Mouse (Mus musculus) G1E (cell line): Measurements from ENCODE around the gene Mok. TPM values are rescaled to one million over a fixed set of nuclear protein-coding genes. Genes with fewer than 3 reads are reported as not detected.

Source experiments
- ATAC-seq: 2 replicates; pipeline ENCODE4 v1.8.0; 2016; ENCODE audit warnings: mild to moderate bottlenecking; ENCODE audit not compliant: insufficient number of reproducible peaks, poor library complexity, low FRiP score, severe bottlenecking; ENCODE audit errors: extremely low read depth
- DNase-seq: peaks from one replicate; pipeline ENCODE4 v3.0.0; 2012; ENCODE audit warnings: low spot score
- H3K27me3 ChIP-seq: 2 replicates; pipeline ENCODE4 v1.6.1; 2012; ENCODE audit warnings: mild to moderate bottlenecking, low read length, inconsistent platforms; ENCODE audit not compliant: insufficient read depth
- H3K36me3 ChIP-seq: replicated peaks from 2 replicates; pipeline ENCODE3; 2012; ENCODE audit warnings: mild to moderate bottlenecking, inconsistent platforms
- H3K4me1 ChIP-seq: 2 replicates; pipeline ENCODE4 v1.6.1; 2012; ENCODE audit warnings: low read depth, low read length, inconsistent platforms, mixed read lengths; ENCODE audit not compliant: insufficient read depth
- H3K4me3 ChIP-seq: 2 replicates; pipeline ENCODE4 v1.5.1; 2012; ENCODE audit warnings: low read depth, mild to moderate bottlenecking, inconsistent platforms, low read length, moderate library complexity, mixed read lengths
- H3K9me3 ChIP-seq: replicated peaks from 2 replicates; pipeline ENCODE4 v1.6.1; 2012; ENCODE audit warnings: inconsistent platforms
- CTCF ChIP-seq: IDR thresholded peaks from 2 replicates; pipeline ENCODE4 v1.5.1; 2012; ENCODE audit warnings: low read depth, low read length, inconsistent platforms, mixed read lengths
- GATA1 ChIP-seq: IDR thresholded peaks from 2 replicates; pipeline ENCODE4 v1.6.1; 2012; ENCODE audit warnings: borderline replicate concordance, low read length, inconsistent platforms, mixed read lengths
- GATA2 ChIP-seq: IDR thresholded peaks from 2 replicates; pipeline ENCODE4 v1.6.1; 2012; ENCODE audit warnings: low read depth, low read length, inconsistent platforms, borderline replicate concordance
- POLR2AphosphoS5 ChIP-seq: IDR thresholded peaks from 2 replicates; pipeline ENCODE4 v1.6.1; 2012; ENCODE audit warnings: low read depth, low read length, inconsistent platforms; ENCODE audit not compliant: insufficient replicate concordance
- TAL1 ChIP-seq: conservative IDR thresholded peaks from 2 replicates; pipeline ENCODE4 v1.6.1; 2012; ENCODE audit warnings: low read depth, low read length, inconsistent platforms, mixed read lengths
- polyA plus RNA-seq: library from polyadenylated mRNA; stranded (reverse); fragments of >175 nt; gene quantifications from 2 replicates; pipeline ENCODE4 v1.2.3, GENCODE M21; 2012
- total RNA-seq, 2 experiments: library from RNA; stranded (forward) in 1 of 2; stranded (reverse) in 1 of 2; fragments of 200-1000 nt in 1 of 2; fragments of >200 nt in 1 of 2; fragmentation: Nextera tagmentation in 1 of 2; gene quantifications; 2 replicates each; pipeline ENCODE4 v1.2.3; 2014 to 2017

Mok gene
- total and polyA plus RNA-seq, 3 experiments = 0.62 to 3.3 (median 0.93) TPM

GRCm38 (mm10) chr12:110816833-110817232 is 23.9 kb downstream of the Mok start:
- Histone ChIP-seq H3K27me3 (peaks cover 12% of the 10 kb centered on the region), H3K36me3 (no peaks in the 10 kb centered on the region), H3K4me3 (no peak overlapping the region), H3K4me1 (peaks cover 4% of the 10 kb centered on the region), H3K9me3 (peaks cover 6% of the 10 kb centered on the region)
- TF ChIP-seq GATA1 (no peak), CTCF (no peak), GATA2 (no peak), POLR2AphosphoS5 (no peak), TAL1 (no peak)
- no peak for ATAC-seq
- no peak for DNase-seq

- no peak for TF ChIP-seq GATA2
- no peak for TF ChIP-seq CTCF
- TF ChIP-seq GATA1 = no peak
- no peak for TF ChIP-seq POLR2AphosphoS5
- no peak for TF ChIP-seq TAL1
- H3K36me3 ChIP-seq = peaks cover 2% of the 10 kb centered on the region
- DNase-seq (no peak), ATAC-seq (no peak)
- H3K9me3 ChIP-seq = peaks cover 6% of the 10 kb centered on the region
- no peak overlapping the region for H3K4me3 ChIP-seq
- H3K27me3 ChIP-seq = peaks cover 7% of the 10 kb centered on the region; the same call in 1 of the 2 replicates
- H3K4me1 ChIP-seq = 0 out of 2 replicates have a peak, but pooled peaks cover 2% of the 10 kb centered on the region
Measured at GRCm38 (mm10) chr12:110814924-110815323, 25.8 kb downstream of the Mok start.

- Histone ChIP-seq H3K36me3 (peaks cover 2% of the 10 kb centered on the region), H3K9me3 (peaks cover 6% of the 10 kb centered on the region), H3K4me1 (no peaks in the 10 kb centered on the region), H3K27me3 (peaks cover 5% of the 10 kb centered on the region; the same call in 1 of the 2 replicates), H3K4me3 (no peak overlapping the region)
- DNase-seq = no peak
- no peak for TF ChIP-seq CTCF
- TF ChIP-seq GATA2 = no peak
- TF ChIP-seq POLR2AphosphoS5 = no peak
- TF ChIP-seq TAL1 = no peak
- ATAC-seq = no peak
Measured at GRCm38 (mm10) chr12:110813624-110814023, 27.1 kb downstream of the Mok start.

- TF ChIP-seq GATA1 (no peak), POLR2AphosphoS5 (no peak), TAL1 (no peak), CTCF (no peak), GATA2 (no peak)
- Histone ChIP-seq H3K4me3 (no peak overlapping the region), H3K9me3 (peaks cover 4% of the 10 kb centered on the region), H3K4me1 (no peaks in the 10 kb centered on the region), H3K36me3 (peaks cover 6% of the 10 kb centered on the region), H3K27me3 (peaks cover 4% of the 10 kb centered on the region; the same call in 1 of the 2 replicates)
- DNase-seq (no peak), ATAC-seq (no peak)
Measured at GRCm38 (mm10) chr12:110813132-110813531, 27.6 kb downstream of the Mok start.

- H3K9me3 ChIP-seq = no peaks in the 10 kb centered on the region
- TF ChIP-seq CTCF = no peak
- TF ChIP-seq POLR2AphosphoS5 = no peak
- TF ChIP-seq TAL1 = no peak
- TF ChIP-seq GATA1 = no peak
- TF ChIP-seq GATA2 = no peak
- ATAC-seq (no peak), DNase-seq (no peak)
- no peak overlapping the region for H3K4me3 ChIP-seq
- no peaks in the 10 kb centered on the region for H3K4me1 ChIP-seq
- H3K36me3 ChIP-seq = peaks cover 44% of the 10 kb centered on the region
- no peaks in the 10 kb centered on the region for H3K27me3 ChIP-seq
Measured at GRCm38 (mm10) chr12:110808848-110809247, 31.9 kb downstream of the Mok start.

GRCm38 (mm10) chr12:110808430-110808829 is 32.3 kb downstream of the Mok start:
- Histone ChIP-seq H3K36me3 (peaks cover 46% of the 10 kb centered on the region), H3K27me3 (no peaks in the 10 kb centered on the region), H3K4me1 (no peaks in the 10 kb centered on the region), H3K4me3 (no peak overlapping the region), H3K9me3 (no peaks in the 10 kb centered on the region)
- ATAC-seq (no peak), DNase-seq (no peak)
- TF ChIP-seq GATA1 = no peak
- no peak for TF ChIP-seq POLR2AphosphoS5
- no peak for TF ChIP-seq CTCF
- no peak for TF ChIP-seq GATA2
- TF ChIP-seq TAL1 = no peak
